Mouse (Mus musculus) embryonic facial prominence, embryonic 10.5 days (tissue): ENCODE measurements around the gene Eps8l2. TPM values are rescaled to one million over a fixed set of nuclear protein-coding genes. Genes with fewer than 3 reads are reported as not detected.
"Not testable (repeated sequence)": the region's sequence is repeated elsewhere in the genome, so short reads cannot be mapped to it uniquely, and the experiment has no call there.

Source experiments
- DNase-seq: peaks from one replicate; pipeline ENCODE4 v3.0.0-alpha.2; 2017; ENCODE audit warnings: low spot score
- H3K27ac ChIP-seq: fragments of 300-500 bp; sonication (generic); replicated peaks from 2 replicates; pipeline ENCODE4 v1.5.1; 2016; ENCODE audit warnings: mild to moderate bottlenecking
- H3K27me3 ChIP-seq: fragments of 300-500 bp; sonication (generic); replicated peaks from 2 replicates; pipeline ENCODE4 v1.6.1; 2016; ENCODE audit warnings: low read depth, mild to moderate bottlenecking; ENCODE audit not compliant: poor library complexity, severe bottlenecking
- H3K36me3 ChIP-seq: fragments of 300-500 bp; sonication (generic); replicated peaks from 2 replicates; pipeline ENCODE4 v1.6.1; 2016; ENCODE audit warnings: mild to moderate bottlenecking, moderate library complexity
- H3K4me1 ChIP-seq: fragments of 300-500 bp; sonication (generic); 2 replicates; pipeline ENCODE4 v1.6.1; 2016
- H3K4me3 ChIP-seq: fragments of 300-500 bp; sonication (generic); 2 replicates; pipeline ENCODE4 v1.5.1; 2016; ENCODE audit warnings: mild to moderate bottlenecking, moderate library complexity
- H3K9me3 ChIP-seq: fragments of 300-500 bp; sonication (generic); 2 replicates; pipeline ENCODE4 v1.6.1; 2016; ENCODE audit warnings: mild to moderate bottlenecking
- WGBS: fragments of 180-500 bp; shearing (Covaris S2); methylation state at CpG from one replicate; pipeline ENCODE4 v1.1.7; 2016; 5-methylcytosine and 5-hydroxymethylcytosine counted together
- polyA plus RNA-seq: library from polyadenylated mRNA; unstranded; fragments of >200 nt; fragmentation: Nextera tagmentation; extraction: Ambion mirVana; gene quantifications from 2 replicates; pipeline ENCODE4 v1.2.1, GENCODE M21; 2016

The Eps8l2 gene
- polyA plus RNA-seq, 1 experiment from 2014 or later, result 12.1 TPM

DNA sequence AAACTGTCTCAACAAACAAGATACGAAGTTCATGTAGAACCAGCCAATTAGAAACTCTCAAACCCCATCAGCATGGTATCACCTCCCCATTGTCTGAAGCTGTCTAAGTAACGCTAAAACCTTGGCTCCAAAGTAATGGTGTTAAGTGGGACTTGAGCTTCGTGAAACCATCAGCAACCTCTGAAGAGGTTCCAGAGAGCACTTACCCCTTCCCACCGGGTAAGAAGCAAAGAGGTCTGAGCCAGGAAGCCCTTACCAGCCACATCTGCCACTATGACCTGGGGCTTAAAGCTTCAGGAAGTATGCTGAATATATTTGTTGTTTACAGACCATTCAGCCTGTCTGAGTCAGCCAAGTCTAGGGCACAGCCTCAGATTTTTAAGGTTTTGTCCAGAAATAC is 66.8 kb downstream of the Eps8l2 start:
- Histone ChIP-seq H3K36me3 (peaks cover 79% of the 10 kb centered on the region), H3K4me3 (no peak overlapping the region), H3K4me1 (peaks cover 8% of the 10 kb centered on the region), H3K27ac (no peak overlapping the region), H3K9me3 (no peaks in the 10 kb centered on the region), H3K27me3 (no peaks in the 10 kb centered on the region)
- DNase-seq, result no peak
- 80% methylated on average over 4 of the region's 4 CpGs for WGBS

GRCm38 (mm10) chr7:141407670-141408069 is 69.0 kb downstream of the Eps8l2 start:
- not testable (repeated sequence) for H3K4me1 ChIP-seq, H3K27ac ChIP-seq, H3K9me3 ChIP-seq, H3K27me3 ChIP-seq, DNase-seq, H3K4me3 ChIP-seq
- H3K36me3 ChIP-seq, result peaks cover 66% of the 10 kb centered on the region
- 96% methylated on average over 7 of the region's 7 CpGs for WGBS

- peaks cover 15% of the 10 kb centered on the region for H3K4me1 ChIP-seq
- H3K27me3 ChIP-seq, result no peaks in the 10 kb centered on the region
- 16% methylated on average over 11 of the region's 11 CpGs for WGBS
- peak overlapping the region; percentile 63 for H3K27ac ChIP-seq
- peaks cover 55% of the 10 kb centered on the region for H3K36me3 ChIP-seq
- DNase-seq, result peak; percentile 88
- no peaks in the 10 kb centered on the region for H3K9me3 ChIP-seq
- peak overlapping the region; percentile 30; the same call in 1 of the 2 replicates for H3K4me3 ChIP-seq
Observed at GRCm38 (mm10) chr7:141408833-141409232, 70.2 kb downstream of the Eps8l2 start.

GRCm38 (mm10) chr7:141410631-141411030 is 72.0 kb downstream of the Eps8l2 start:
- peaks cover 23% of the 10 kb centered on the region for H3K4me1 ChIP-seq
- H3K9me3 ChIP-seq, result no peaks in the 10 kb centered on the region
- H3K4me3 ChIP-seq, result no peak overlapping the region
- no peaks in the 10 kb centered on the region for H3K27me3 ChIP-seq
- H3K27ac ChIP-seq, result no peak overlapping the region
- DNase-seq, result no peak
- WGBS, result 94% methylated on average over 8 of the region's 8 CpGs
- peaks cover 42% of the 10 kb centered on the region for H3K36me3 ChIP-seq

DNA sequence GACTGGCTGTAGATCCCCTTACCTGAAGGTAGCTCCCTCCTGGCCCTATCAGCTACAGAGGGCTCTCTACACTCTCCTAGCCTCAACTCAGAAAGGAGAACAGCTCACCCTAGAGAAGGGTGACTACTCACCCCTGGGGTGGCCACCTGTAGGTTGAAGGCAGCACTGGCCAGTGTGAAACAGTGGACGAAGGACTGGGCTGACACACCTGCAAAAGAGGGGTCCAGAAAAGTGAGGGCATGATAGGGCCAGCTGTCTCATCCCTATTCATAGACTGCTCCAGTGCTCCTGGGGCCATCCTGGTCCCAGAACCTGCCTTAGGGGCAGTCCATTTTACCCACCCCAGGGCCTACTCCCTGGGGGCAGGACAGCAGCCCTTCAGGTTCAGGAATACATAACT is 73.0 kb downstream of the Eps8l2 start:
- Histone ChIP-seq H3K4me1 (peaks cover 23% of the 10 kb centered on the region), H3K27ac (no peak overlapping the region), H3K4me3 (0 out of 2 replicates have a peak overlapping the region, but pooled peaks have one; percentile 8), H3K36me3 (peaks cover 42% of the 10 kb centered on the region), H3K27me3 (no peaks in the 10 kb centered on the region), H3K9me3 (no peaks in the 10 kb centered on the region)
- 88% methylated on average over 1 of the region's 1 CpGs for WGBS
- DNase-seq, result no peak

Other genes with a start within 250 kb of the Eps8l2 start
- gene Sigirr, start 238.3 kb upstream of the Eps8l2 start, polyA plus RNA-seq, result 2.2 and 2.3 TPM in 2 replicates
- gene Ano9, start 221.1 kb upstream of the Eps8l2 start, polyA plus RNA-seq, result 1.8 and 2.5 TPM in 2 replicates
- 77.8 and 83.8 TPM in 2 replicates for gene Ptdss2, start 216.5 kb upstream of the Eps8l2 start, polyA plus RNA-seq
- gene Rnh1, start 166.0 kb upstream of the Eps8l2 start, polyA plus RNA-seq, result 77.9 and 79.7 TPM in 2 replicates
- gene Hras, start 144.9 kb upstream of the Eps8l2 start, polyA plus RNA-seq, result 94.3 and 94.9 TPM in 2 replicates
- gene Lrrc56, start 144.7 kb upstream of the Eps8l2 start, polyA plus RNA-seq, result 15.1 and 18.1 TPM in 2 replicates
- gene Lmntd2, start 124.8 kb upstream of the Eps8l2 start, polyA plus RNA-seq, result 4.9 and 5.3 TPM in 2 replicates
- 54.5 and 56.0 TPM in 2 replicates for gene Rassf7, start 123.0 kb upstream of the Eps8l2 start, polyA plus RNA-seq
- gene Phrf1, start 110.1 kb upstream of the Eps8l2 start, polyA plus RNA-seq, result 114 and 124 TPM in 2 replicates
- gene Irf7, start 72.4 kb upstream of the Eps8l2 start, polyA plus RNA-seq, result 0.34 TPM in 2 replicates
- gene Cdhr5, start 62.1 kb upstream of the Eps8l2 start, polyA plus RNA-seq, result 0.10 and 0.17 TPM in 2 replicates
- gene Sct, start 59.7 kb upstream of the Eps8l2 start, polyA plus RNA-seq, result 8.8 and 9.6 TPM in 2 replicates
- gene Drd4, start 46.9 kb upstream of the Eps8l2 start, polyA plus RNA-seq, result 0.60 and 0.86 TPM in 2 replicates
- 57.9 and 65.0 TPM in 2 replicates for gene Deaf1, start 11.2 kb upstream of the Eps8l2 start, polyA plus RNA-seq
- 44.9 and 49.0 TPM in 2 replicates for gene Tmem80, start 11.1 kb upstream of the Eps8l2 start, polyA plus RNA-seq
- 297 and 299 TPM in 2 replicates for gene Taldo1, start 53.3 kb downstream of the Eps8l2 start, polyA plus RNA-seq
- 48.5 and 50.8 TPM in 2 replicates for gene Gatd1, start 75.3 kb downstream of the Eps8l2 start, polyA plus RNA-seq
- 7.7 and 8.4 TPM in 2 replicates for gene Cend1, start 90.6 kb downstream of the Eps8l2 start, polyA plus RNA-seq
- gene Slc25a22, start 99.0 kb downstream of the Eps8l2 start, polyA plus RNA-seq, result 49.3 and 52.2 TPM in 2 replicates
- 24.9 and 26.0 TPM in 2 replicates for gene Pidd1, start 105.1 kb downstream of the Eps8l2 start, polyA plus RNA-seq
- gene Rplp2, start 108.5 kb downstream of the Eps8l2 start, polyA plus RNA-seq, result 1,198 and 1,200 TPM in 2 replicates
- 13.2 and 14.3 TPM in 2 replicates for gene Pnpla2, start 116.3 kb downstream of the Eps8l2 start, polyA plus RNA-seq
- 6.6 and 8.3 TPM in 2 replicates for gene Cracr2b, start 122.2 kb downstream of the Eps8l2 start, polyA plus RNA-seq
- 20.6 and 22.4 TPM in 2 replicates for gene Cd151, start 128.5 kb downstream of the Eps8l2 start, polyA plus RNA-seq
- 84.0 and 86.0 TPM in 2 replicates for gene Polr2l, start 136.3 kb downstream of the Eps8l2 start, polyA plus RNA-seq
- gene Tspan4, start 136.4 kb downstream of the Eps8l2 start, polyA plus RNA-seq, result 32.6 and 34.2 TPM in 2 replicates
- gene Chid1, start 201.0 kb downstream of the Eps8l2 start, polyA plus RNA-seq, result 23.8 and 24.3 TPM in 2 replicates
- 98.1 and 99.2 TPM in 2 replicates for gene Ap2a2, start 223.3 kb downstream of the Eps8l2 start, polyA plus RNA-seq